Mouse (Mus musculus): Measurements from ENCODE around the gene Cul3. TPM values are rescaled to one million over a fixed set of nuclear protein-coding genes. Genes with fewer than 3 reads are reported as not detected.

The Cul3 gene
- 20.0 and 24.0 TPM in 2 replicates for polyA plus RNA-seq (2015; fragmentation: Nextera tagmentation; extraction: Ambion mirVana)

GRCm38 (mm10) chr1:80340436-80341376 is at the start of gene Cul3:
Gene Cul3 (minus strand): TSS chr1:80340480.
- H3K27me3 ChIP-seq (replicated peaks), result no peaks in the 10 kb centered on the region
- 1% methylated on average over 71 of the region's 85 CpGs for WGBS
- peak; percentile 90 for ATAC-seq (ENCODE audit: extremely low read depth, insufficient number of reproducible peaks, low FRiP score, low TSS enrichment)

GRCm38 (mm10) chr1:80389518-80389917 is 49.2 kb upstream of the Cul3 start:
- Histone ChIP-seq H3K4me1 (peaks cover 4% of the 10 kb centered on the region), H3K4me2 (no peak overlapping the region), H3K36me3 (no peaks in the 10 kb centered on the region), H3K27me3 (replicated peaks) (no peaks in the 10 kb centered on the region), H3K9me3 (peaks cover 6% of the 10 kb centered on the region; the same call in 1 of the 2 replicates), H3K9ac (no peak overlapping the region), H3K27ac (replicated peaks) (no peak overlapping the region), H3K4me3 (no peak overlapping the region)
- 67% methylated on average over 7 of the region's 7 CpGs for WGBS
- no peak for ATAC-seq (ENCODE audit: extremely low read depth, insufficient number of reproducible peaks, low FRiP score, low TSS enrichment)

More at GRCm38 (mm10) chr1:80340436-80341376, at the start of gene Cul3:
- Histone ChIP-seq H3K4me3 (peak within 1 kb of the TSS; percentile 81), H3K36me3 (no peaks in the 10 kb centered on the region), H3K9ac (peak within 1 kb of the TSS; percentile 100), H3K9me3 (no peaks in the 10 kb centered on the region), H3K4me1 (peaks cover 31% of the 10 kb centered on the region), H3K27ac (replicated peaks) (peak within 1 kb of the TSS; percentile 99), H3K4me2 (peak within 1 kb of the TSS; percentile 96)

- Histone ChIP-seq H3K27me3 (replicated peaks) (no peaks in the 10 kb centered on the region), H3K9ac (no peak overlapping the region), H3K9me3 (peaks cover 6% of the 10 kb centered on the region; the same call in 1 of the 2 replicates), H3K4me3 (no peak overlapping the region), H3K27ac (replicated peaks) (no peak overlapping the region), H3K4me2 (peak overlapping the region; percentile 36), H3K4me1 (peaks cover 18% of the 10 kb centered on the region), H3K36me3 (no peaks in the 10 kb centered on the region)
- ATAC-seq (ENCODE audit: extremely low read depth, insufficient number of reproducible peaks, low FRiP score, low TSS enrichment), result no peak
- 40% methylated on average over 25 of the region's 25 CpGs for WGBS
These were observed 43.6 kb upstream of the Cul3 start for GRCm38 (mm10) chr1:80383613-80384589.

GRCm38 (mm10) chr1:80382928-80383327 is 42.6 kb upstream of the Cul3 start:
- H3K4me3 ChIP-seq, result no peak overlapping the region
- 67% methylated on average over 7 of the region's 7 CpGs for WGBS
- no peak for ATAC-seq (ENCODE audit: extremely low read depth, insufficient number of reproducible peaks, low FRiP score, low TSS enrichment)

GRCm38 (mm10) chr1:80381302-80381701 is 41.0 kb upstream of the Cul3 start:
- no peaks in the 10 kb centered on the region for H3K36me3 ChIP-seq
- H3K4me3 ChIP-seq, result no peak overlapping the region
- H3K9ac ChIP-seq, result no peak overlapping the region
- 20% methylated on average over 4 of the region's 4 CpGs for WGBS
- ATAC-seq (ENCODE audit: extremely low read depth, insufficient number of reproducible peaks, low FRiP score, low TSS enrichment), result no peak
- no peak overlapping the region for H3K4me2 ChIP-seq
- H3K27ac ChIP-seq (replicated peaks), result no peak overlapping the region
- no peaks in the 10 kb centered on the region for H3K9me3 ChIP-seq
- peaks cover 18% of the 10 kb centered on the region for H3K4me1 ChIP-seq
- no peaks in the 10 kb centered on the region for H3K27me3 ChIP-seq (replicated peaks)

More at GRCm38 (mm10) chr1:80382928-80383327, 42.6 kb upstream of the Cul3 start:
- Histone ChIP-seq H3K27me3 (replicated peaks) (no peaks in the 10 kb centered on the region), H3K9ac (no peak overlapping the region), H3K4me1 (peaks cover 18% of the 10 kb centered on the region), H3K9me3 (peaks cover 6% of the 10 kb centered on the region; the same call in 1 of the 2 replicates), H3K4me2 (no peak overlapping the region), H3K36me3 (no peaks in the 10 kb centered on the region), H3K27ac (replicated peaks) (no peak overlapping the region)

- H3K4me3 ChIP-seq, result no peak overlapping the region
- H3K9ac ChIP-seq, result no peak overlapping the region
- no peaks in the 10 kb centered on the region for H3K4me1 ChIP-seq
- H3K27me3 ChIP-seq (replicated peaks), result no peaks in the 10 kb centered on the region
- no peak overlapping the region for H3K4me2 ChIP-seq
- no peak overlapping the region for H3K27ac ChIP-seq (replicated peaks)
- H3K9me3 ChIP-seq, result no peaks in the 10 kb centered on the region
- H3K36me3 ChIP-seq, result no peaks in the 10 kb centered on the region
- ATAC-seq (ENCODE audit: extremely low read depth, insufficient number of reproducible peaks, low FRiP score, low TSS enrichment), result no peak
- WGBS, result 75% methylated on average over 3 of the region's 3 CpGs
These were observed 31.7 kb upstream of the Cul3 start for GRCm38 (mm10) chr1:80372010-80372409.

- H3K27ac ChIP-seq (replicated peaks), result no peak overlapping the region
- no peaks in the 10 kb centered on the region for H3K36me3 ChIP-seq
- H3K4me2 ChIP-seq, result no peak overlapping the region
- H3K9me3 ChIP-seq, result no peaks in the 10 kb centered on the region
- no peak for ATAC-seq (ENCODE audit: extremely low read depth, insufficient number of reproducible peaks, low FRiP score, low TSS enrichment)
- no peak overlapping the region for H3K9ac ChIP-seq
- no peaks in the 10 kb centered on the region for H3K27me3 ChIP-seq (replicated peaks)
- no peak overlapping the region for H3K4me3 ChIP-seq
- WGBS, result 83% methylated on average over 3 of the region's 3 CpGs
- H3K4me1 ChIP-seq, result no peaks in the 10 kb centered on the region
These were observed 31.1 kb upstream of the Cul3 start for GRCm38 (mm10) chr1:80371189-80371889.

- no peak overlapping the region for H3K4me3 ChIP-seq
- no peak for ATAC-seq (ENCODE audit: extremely low read depth, insufficient number of reproducible peaks, low FRiP score, low TSS enrichment)
- no peak overlapping the region for H3K27ac ChIP-seq (replicated peaks)
- no peaks in the 10 kb centered on the region for H3K27me3 ChIP-seq (replicated peaks)
- no peaks in the 10 kb centered on the region for H3K4me1 ChIP-seq
- WGBS, result 79% methylated on average over 8 of the region's 8 CpGs
- no peak overlapping the region for H3K9ac ChIP-seq
- H3K4me2 ChIP-seq, result no peak overlapping the region
- no peaks in the 10 kb centered on the region for H3K36me3 ChIP-seq
- H3K9me3 ChIP-seq, result no peaks in the 10 kb centered on the region
These were observed 23.2 kb upstream of the Cul3 start for GRCm38 (mm10) chr1:80363486-80363885.

- 66% methylated on average over 2 of the region's 2 CpGs for WGBS
- H3K4me2 ChIP-seq, result no peak overlapping the region
- ATAC-seq (ENCODE audit: extremely low read depth, insufficient number of reproducible peaks, low FRiP score, low TSS enrichment), result no peak
- H3K4me1 ChIP-seq, result no peaks in the 10 kb centered on the region
- no peak overlapping the region for H3K4me3 ChIP-seq
- no peak overlapping the region for H3K27ac ChIP-seq (replicated peaks)
- no peaks in the 10 kb centered on the region for H3K9me3 ChIP-seq
- no peaks in the 10 kb centered on the region for H3K27me3 ChIP-seq (replicated peaks)
- H3K36me3 ChIP-seq, result no peaks in the 10 kb centered on the region
- no peak overlapping the region for H3K9ac ChIP-seq
These were observed 22.7 kb upstream of the Cul3 start for GRCm38 (mm10) chr1:80362946-80363345.

GRCm38 (mm10) chr1:80362400-80362799 is 22.1 kb upstream of the Cul3 start:
- no peak overlapping the region for H3K4me3 ChIP-seq
- no peak for ATAC-seq (ENCODE audit: extremely low read depth, insufficient number of reproducible peaks, low FRiP score, low TSS enrichment)
- no peak overlapping the region for H3K27ac ChIP-seq (replicated peaks)
- H3K9me3 ChIP-seq, result no peaks in the 10 kb centered on the region
- 49% methylated on average over 2 of the region's 2 CpGs for WGBS
- no peaks in the 10 kb centered on the region for H3K4me1 ChIP-seq
- H3K27me3 ChIP-seq (replicated peaks), result no peaks in the 10 kb centered on the region
- H3K4me2 ChIP-seq, result no peak overlapping the region
- H3K9ac ChIP-seq, result no peak overlapping the region
- H3K36me3 ChIP-seq, result no peaks in the 10 kb centered on the region
